Mouse (Mus musculus): ENCODE results near the gene Csrp1. TPM values are rescaled to one million over a fixed set of nuclear protein-coding genes. Genes with fewer than 3 reads are reported as not detected.
A peak's percentile ranks its signal among the peaks of the same experiment; 100 is the strongest.

The Csrp1 gene
- polyA plus RNA-seq, 1 experiment = 390 TPM

- Histone ChIP-seq H3K4me1 (replicated peaks; ENCODE audit: control insufficient read depth, insufficient read depth, low read length) (no peaks in the 10 kb centered on the region), H3K36me3 (ENCODE audit: control insufficient read depth, insufficient read depth, low read length) (no peaks in the 10 kb centered on the region), H3K4me3 (ENCODE audit: control insufficient read depth, insufficient read depth, low read length) (no peak overlapping the region), H3K27ac (ENCODE audit: control insufficient read depth, insufficient read depth, low read length) (no peak overlapping the region), H3K27me3 (ENCODE audit: control insufficient read depth, insufficient read depth, low read length) (peaks cover 26% of the 10 kb centered on the region)
- DNase-seq = no peak
- TF ChIP-seq POLR2A (IDR thresholded peaks at IDR 0.05; ENCODE audit: control insufficient read depth, extremely low read depth, insufficient read depth, low read length, poor library complexity) (no peak), CTCF (IDR thresholded peaks at IDR 0.05; ENCODE audit: borderline replicate concordance, control insufficient read depth, extremely low read depth, insufficient read depth, low read length, poor library complexity) (no peak)
- 61% methylated on average over 4 of the region's 4 CpGs for WGBS
Measured at GRCm38 (mm10) chr1:135684895-135685294, 35.0 kb upstream of the Csrp1 start.

GRCm38 (mm10) chr1:135685316-135685715 is 34.5 kb upstream of the Csrp1 start:
- Histone ChIP-seq H3K36me3 (ENCODE audit: control insufficient read depth, insufficient read depth, low read length) (no peaks in the 10 kb centered on the region), H3K4me1 (replicated peaks; ENCODE audit: control insufficient read depth, insufficient read depth, low read length) (no peaks in the 10 kb centered on the region), H3K27me3 (ENCODE audit: control insufficient read depth, insufficient read depth, low read length) (peaks cover 26% of the 10 kb centered on the region), H3K27ac (ENCODE audit: control insufficient read depth, insufficient read depth, low read length) (no peak overlapping the region), H3K4me3 (ENCODE audit: control insufficient read depth, insufficient read depth, low read length) (no peak overlapping the region)
- TF ChIP-seq CTCF (IDR thresholded peaks at IDR 0.05; ENCODE audit: borderline replicate concordance, control insufficient read depth, extremely low read depth, insufficient read depth, low read length, poor library complexity) = no peak
- no peak for TF ChIP-seq POLR2A (IDR thresholded peaks at IDR 0.05; ENCODE audit: control insufficient read depth, extremely low read depth, insufficient read depth, low read length, poor library complexity)
- WGBS = 61% methylated on average over 6 of the region's 6 CpGs
- no peak for DNase-seq

GRCm38 (mm10) chr1:135686792-135687510 is 32.9 kb upstream of the Csrp1 start:
- H3K4me1 ChIP-seq (replicated peaks; ENCODE audit: control insufficient read depth, insufficient read depth, low read length) = no peaks in the 10 kb centered on the region
- H3K27ac ChIP-seq (ENCODE audit: control insufficient read depth, insufficient read depth, low read length) = no peak overlapping the region

GRCm38 (mm10) chr1:135687771-135688492 is 31.9 kb upstream of the Csrp1 start:
- TF ChIP-seq POLR2A (IDR thresholded peaks at IDR 0.05; ENCODE audit: control insufficient read depth, extremely low read depth, insufficient read depth, low read length, poor library complexity) = no peak
- TF ChIP-seq CTCF (IDR thresholded peaks at IDR 0.05; ENCODE audit: borderline replicate concordance, control insufficient read depth, extremely low read depth, insufficient read depth, low read length, poor library complexity) = no peak
- 1% methylated on average over 77 of the region's 81 CpGs for WGBS
- H3K36me3 ChIP-seq (ENCODE audit: control insufficient read depth, insufficient read depth, low read length) = no peaks in the 10 kb centered on the region
- no peak for DNase-seq
- H3K4me3 ChIP-seq (ENCODE audit: control insufficient read depth, insufficient read depth, low read length) = peak overlapping the region; percentile 36
- peaks cover 26% of the 10 kb centered on the region for H3K27me3 ChIP-seq (ENCODE audit: control insufficient read depth, insufficient read depth, low read length)
- H3K4me1 ChIP-seq (replicated peaks; ENCODE audit: control insufficient read depth, insufficient read depth, low read length) = no peaks in the 10 kb centered on the region
- no peak overlapping the region for H3K27ac ChIP-seq (ENCODE audit: control insufficient read depth, insufficient read depth, low read length)

More at GRCm38 (mm10) chr1:135686792-135687510, 32.9 kb upstream of the Csrp1 start:
- no peaks in the 10 kb centered on the region for H3K36me3 ChIP-seq (ENCODE audit: control insufficient read depth, insufficient read depth, low read length)
- H3K4me3 ChIP-seq (ENCODE audit: control insufficient read depth, insufficient read depth, low read length) = no peak overlapping the region
- H3K27me3 ChIP-seq (ENCODE audit: control insufficient read depth, insufficient read depth, low read length) = peaks cover 26% of the 10 kb centered on the region
- DNase-seq = no peak
- 5% methylated on average over 19 of the region's 19 CpGs for WGBS
- TF ChIP-seq CTCF (IDR thresholded peaks at IDR 0.05; ENCODE audit: borderline replicate concordance, control insufficient read depth, extremely low read depth, insufficient read depth, low read length, poor library complexity) = no peak
- no peak for TF ChIP-seq POLR2A (IDR thresholded peaks at IDR 0.05; ENCODE audit: control insufficient read depth, extremely low read depth, insufficient read depth, low read length, poor library complexity)

- 12% methylated on average over 6 of the region's 6 CpGs for WGBS
- H3K27ac ChIP-seq (ENCODE audit: control insufficient read depth, insufficient read depth, low read length) = no peak overlapping the region
- H3K36me3 ChIP-seq (ENCODE audit: control insufficient read depth, insufficient read depth, low read length) = no peaks in the 10 kb centered on the region
- H3K27me3 ChIP-seq (ENCODE audit: control insufficient read depth, insufficient read depth, low read length) = peaks cover 26% of the 10 kb centered on the region
- no peaks in the 10 kb centered on the region for H3K4me1 ChIP-seq (replicated peaks; ENCODE audit: control insufficient read depth, insufficient read depth, low read length)
- H3K4me3 ChIP-seq (ENCODE audit: control insufficient read depth, insufficient read depth, low read length) = 0 out of 2 replicates have a peak overlapping the region, but pooled peaks have one; percentile 1
- no peak for DNase-seq
- no peak for TF ChIP-seq POLR2A (IDR thresholded peaks at IDR 0.05; ENCODE audit: control insufficient read depth, extremely low read depth, insufficient read depth, low read length, poor library complexity)
- TF ChIP-seq CTCF (IDR thresholded peaks at IDR 0.05; ENCODE audit: borderline replicate concordance, control insufficient read depth, extremely low read depth, insufficient read depth, low read length, poor library complexity) = no peak
Measured at GRCm38 (mm10) chr1:135688686-135689085, 31.2 kb upstream of the Csrp1 start.

GRCm38 (mm10) chr1:135690784-135691416 is 29.0 kb upstream of the Csrp1 start:
- Histone ChIP-seq H3K36me3 (ENCODE audit: control insufficient read depth, insufficient read depth, low read length) (no peaks in the 10 kb centered on the region), H3K27ac (ENCODE audit: control insufficient read depth, insufficient read depth, low read length) (no peak overlapping the region), H3K27me3 (ENCODE audit: control insufficient read depth, insufficient read depth, low read length) (peaks cover 22% of the 10 kb centered on the region), H3K4me1 (replicated peaks; ENCODE audit: control insufficient read depth, insufficient read depth, low read length) (no peaks in the 10 kb centered on the region), H3K4me3 (ENCODE audit: control insufficient read depth, insufficient read depth, low read length) (no peak overlapping the region)
- DNase-seq = no peak
- 72% methylated on average over 6 of the region's 6 CpGs for WGBS
- TF ChIP-seq POLR2A (IDR thresholded peaks at IDR 0.05; ENCODE audit: control insufficient read depth, extremely low read depth, insufficient read depth, low read length, poor library complexity) (no peak), CTCF (IDR thresholded peaks at IDR 0.05; ENCODE audit: borderline replicate concordance, control insufficient read depth, extremely low read depth, insufficient read depth, low read length, poor library complexity) (no peak)

All from thymus, adult 2 months (tissue).